In the genomic region with DNA sequence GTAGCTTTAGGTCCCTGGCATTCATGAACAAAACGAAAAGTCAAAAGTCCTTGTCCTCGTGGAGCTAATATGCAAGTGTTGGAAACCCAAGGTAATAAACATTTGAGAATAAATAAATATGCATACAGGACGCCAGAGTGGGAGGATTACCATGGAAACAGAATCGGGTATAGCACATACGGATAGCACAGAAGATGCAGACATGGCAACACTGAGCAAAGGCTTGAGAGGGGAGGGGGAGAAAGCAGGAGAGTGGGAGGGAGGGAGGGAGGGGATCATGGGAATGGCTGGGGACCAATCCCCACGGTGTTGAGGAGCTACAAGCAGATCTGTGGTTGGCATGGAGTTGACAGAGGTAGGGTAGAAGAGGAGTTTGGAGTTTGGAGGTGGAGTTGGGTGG, we compare ENCODE assay signal across 12 mouse cellular contexts.
"Had no signal": no experiment of that assay in that cellular context is flagged by ENCODE, and none has a peak within 500 bp of the region (broad histone marks: within the 10 kb centered on the region; RNA-seq: fewer than 3 reads in every experiment).

No protein-coding gene starts in this region.

- H3K4me1 ChIP-seq: neural tube, embryonic 13.5 days had no signal

- DNase-seq: kidney, adult 9 months; kidney, postnatal 36 days; layer of hippocampus, adult 9-11 months; layer of hippocampus, postnatal 36 days; left cerebral cortex, postnatal 4 days; lung, adult 18-20 months; thymus, postnatal 4 days had no signal

- H3K27me3 ChIP-seq: neural tube, embryonic 13.5 days had no signal

- H3K9ac ChIP-seq: limb, embryonic 13.5 days; liver, embryonic 14.5 days; neural tube, embryonic 13.5 days had no signal

- H3K27ac ChIP-seq: kidney, postnatal 0 days; limb, embryonic 13.5 days; liver, embryonic 14.5 days; neural tube, embryonic 13.5 days; stomach, postnatal 0 days had no signal

- H3K4me3 ChIP-seq: limb, embryonic 13.5 days; neural tube, embryonic 13.5 days had no signal

- H3K4me2 ChIP-seq: limb, embryonic 13.5 days; neural tube, embryonic 13.5 days had no signal

- H3K36me3 ChIP-seq: limb, embryonic 13.5 days; neural tube, embryonic 13.5 days had no signal

- H3K9me3 ChIP-seq: limb, embryonic 13.5 days; neural tube, embryonic 13.5 days had no signal
